Mouse (Mus musculus) CD8-positive naive resting alpha-beta T cell, adult 2 months (primary cell): ENCODE data around the gene Pear1.
"Not testable (repeated sequence)": the region's sequence is repeated elsewhere in the genome, so short reads cannot be mapped to it uniquely, and the experiment has no call there.

Source experiments
- DNase-seq, 2 experiments: peaks; one replicate each; pipeline ENCODE4 v3.0.0; 2022; ENCODE audit warnings: low read depth in 2 of 2, low spot score in 2 of 2

Pear1 gene

GRCm38 (mm10) chr3:87824206-87824605 lies at the start of gene Pear1:
Pear1 (minus strand) TSS chr3:87824306.
- not testable (repeated sequence) for DNase-seq

GRCm38 (mm10) chr3:87864111-87864510 lies 40.0 kb upstream of the Pear1 start:
- DNase-seq: not testable (repeated sequence)

DNA sequence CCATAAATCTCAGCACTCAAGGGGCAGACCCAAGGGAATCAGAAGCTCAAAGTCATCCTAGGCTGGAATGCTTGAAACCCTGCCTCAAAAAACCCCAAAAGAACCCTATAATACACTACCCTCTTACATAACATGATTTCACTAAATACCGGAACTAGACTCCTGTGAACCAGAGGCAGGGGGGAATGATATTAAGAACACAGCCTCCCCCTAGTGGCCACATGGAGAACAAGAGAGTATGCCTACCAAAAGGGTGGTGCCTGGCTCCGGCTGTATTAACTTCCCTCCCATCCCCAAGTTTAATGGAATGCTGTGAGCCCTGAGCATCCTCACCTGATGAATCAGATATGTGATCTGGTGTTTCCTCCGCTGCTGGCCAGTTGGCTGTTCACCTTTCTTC lies 35.7 kb upstream of the Pear1 start:
- DNase-seq: peak; percentile 60 to 69

- no peak for DNase-seq
These were observed 33.6 kb upstream of the Pear1 start for GRCm38 (mm10) chr3:87857666-87858065.

DNA sequence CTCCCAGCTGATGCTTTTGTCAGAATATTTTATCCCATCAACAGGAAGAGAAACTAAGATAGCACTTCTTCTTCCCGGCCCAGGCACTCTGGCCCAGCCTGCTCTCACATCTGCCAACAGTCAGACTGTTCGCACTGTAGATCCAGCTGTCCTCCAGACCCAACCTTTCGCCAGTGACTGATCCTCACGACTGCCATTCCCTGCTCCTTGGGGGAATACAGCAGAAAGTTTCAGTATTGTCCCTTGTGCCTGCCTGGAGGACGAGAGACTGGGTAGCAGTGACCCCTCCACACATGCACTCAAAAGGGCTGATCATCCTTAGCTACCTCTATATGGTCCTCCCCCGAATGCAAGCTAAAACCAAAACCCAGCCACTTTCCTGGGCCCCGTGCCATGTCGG lies 31.8 kb upstream of the Pear1 start:
- no peak for DNase-seq

- no peak for DNase-seq
These were observed 30.9 kb upstream of the Pear1 start for GRCm38 (mm10) chr3:87854795-87855568.

GRCm38 (mm10) chr3:87849117-87849516 lies 25.0 kb upstream of the Pear1 start:
- no peak for DNase-seq

DNA sequence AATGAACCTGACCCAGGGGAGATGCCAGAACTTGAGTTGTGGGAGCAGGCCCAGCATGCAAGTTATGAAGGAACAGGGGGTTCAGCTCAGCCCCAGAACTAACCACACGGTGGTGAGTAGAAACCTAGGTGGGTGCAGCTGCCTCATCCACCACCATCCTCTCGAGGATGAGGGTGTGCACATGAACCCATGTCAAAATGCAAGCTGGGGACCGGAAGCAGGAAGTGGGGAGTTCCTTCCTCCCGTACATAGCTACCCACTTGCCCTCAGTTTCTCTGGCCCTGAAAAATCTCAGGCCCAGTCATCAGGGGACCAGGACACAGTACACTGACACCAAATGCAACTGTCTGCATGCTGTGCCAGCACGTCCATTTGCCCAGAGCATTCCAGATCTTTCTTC lies 23.6 kb upstream of the Pear1 start:
- peak; percentile 48 to 60 for DNase-seq

DNA sequence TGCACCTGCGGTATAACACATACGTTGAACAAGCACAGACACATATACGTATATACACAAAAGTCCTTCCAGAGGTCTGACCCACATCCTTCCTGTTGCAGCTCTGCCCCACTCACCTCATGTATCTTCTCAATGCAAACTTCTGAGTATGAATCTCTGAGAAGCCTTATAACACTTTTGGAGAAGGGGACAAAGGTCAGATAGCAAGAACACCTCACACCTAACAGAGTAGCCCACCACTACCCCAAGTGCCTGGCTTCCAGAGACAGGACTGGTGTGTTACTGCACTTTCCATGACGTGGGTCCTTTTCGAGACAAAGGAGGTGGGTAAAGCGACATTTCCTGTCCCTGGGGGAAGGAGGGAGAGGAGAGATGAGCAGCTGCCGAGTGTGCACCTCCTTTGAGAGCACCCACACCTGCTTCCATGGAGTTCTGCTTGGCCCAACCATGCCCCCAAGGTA lies 22.6 kb upstream of the Pear1 start, which contains the start of gene Sh2d2a:
Gene Sh2d2a, plus strand, starts transcription at position 106 of the 461 bp plus-strand sequence.
- DNase-seq: peak; percentile 77 to 80

GRCm38 (mm10) chr3:87846186-87846585 lies 22.1 kb upstream of the Pear1 start:
- peak in 1 of 2 experiments; percentile 23 for DNase-seq

DNA sequence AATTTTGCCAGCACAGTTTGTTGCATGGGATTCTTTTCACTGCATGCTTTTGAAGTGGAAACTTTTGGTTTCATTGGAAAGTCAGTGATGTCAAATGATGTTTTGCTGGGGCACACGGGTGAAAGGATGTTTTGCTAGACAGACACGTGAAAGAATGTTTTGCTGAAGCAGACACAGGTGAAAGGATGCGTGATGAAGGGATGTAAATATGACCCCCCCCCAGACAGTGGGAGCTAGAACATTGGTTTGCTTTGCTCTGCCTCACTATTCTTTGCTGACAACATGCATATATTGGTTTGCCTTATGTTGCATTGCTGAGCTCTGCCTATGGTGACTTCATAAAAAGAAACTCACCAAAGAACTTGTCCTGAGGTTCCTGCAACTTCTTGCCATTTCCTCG lies 20.9 kb upstream of the Pear1 start:
- DNase-seq: no peak

DNA sequence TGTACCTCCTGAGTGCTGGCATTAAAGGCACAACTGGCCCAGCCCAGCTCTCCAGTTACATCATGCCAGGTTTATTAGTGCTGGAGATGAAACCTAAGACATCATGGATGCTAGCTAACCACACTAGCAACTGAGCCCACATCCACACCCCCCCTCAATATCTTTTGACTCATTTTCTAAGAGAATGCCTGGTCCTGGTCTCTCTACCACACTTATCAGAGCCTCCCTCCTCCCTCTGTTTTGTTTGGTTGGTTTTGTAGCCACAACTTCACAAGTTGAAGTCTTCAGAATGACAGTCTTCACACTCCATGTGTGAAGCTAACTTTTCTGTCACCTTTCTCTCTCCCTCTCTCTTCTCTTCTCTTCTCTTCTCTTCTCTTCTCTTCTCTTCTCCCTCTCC lies 16.8 kb upstream of the Pear1 start:
- DNase-seq: no peak

GRCm38 (mm10) chr3:87838622-87839021 lies 14.5 kb upstream of the Pear1 start:
- peak; percentile 79 to 81 for DNase-seq

DNA sequence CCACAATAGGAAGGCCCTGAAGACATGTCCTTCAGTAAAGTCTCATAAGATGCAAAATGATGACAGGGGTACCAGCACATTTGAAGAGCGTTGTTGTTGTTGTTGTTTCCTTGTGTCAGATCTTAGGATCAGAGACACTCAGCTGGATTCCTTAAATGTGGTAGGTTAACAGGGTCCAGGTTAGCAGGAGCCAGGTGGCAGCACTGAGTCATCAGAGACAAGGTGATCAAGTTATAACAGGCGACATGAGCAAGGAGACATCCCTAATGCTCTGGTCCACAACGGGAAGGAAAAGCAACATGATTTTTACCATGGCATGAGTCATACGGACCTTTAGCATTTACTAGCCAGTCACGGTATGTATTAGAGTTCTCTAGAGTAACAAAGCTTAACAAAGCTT lies 9.4 kb upstream of the Pear1 start:
- DNase-seq: no peak

DNA sequence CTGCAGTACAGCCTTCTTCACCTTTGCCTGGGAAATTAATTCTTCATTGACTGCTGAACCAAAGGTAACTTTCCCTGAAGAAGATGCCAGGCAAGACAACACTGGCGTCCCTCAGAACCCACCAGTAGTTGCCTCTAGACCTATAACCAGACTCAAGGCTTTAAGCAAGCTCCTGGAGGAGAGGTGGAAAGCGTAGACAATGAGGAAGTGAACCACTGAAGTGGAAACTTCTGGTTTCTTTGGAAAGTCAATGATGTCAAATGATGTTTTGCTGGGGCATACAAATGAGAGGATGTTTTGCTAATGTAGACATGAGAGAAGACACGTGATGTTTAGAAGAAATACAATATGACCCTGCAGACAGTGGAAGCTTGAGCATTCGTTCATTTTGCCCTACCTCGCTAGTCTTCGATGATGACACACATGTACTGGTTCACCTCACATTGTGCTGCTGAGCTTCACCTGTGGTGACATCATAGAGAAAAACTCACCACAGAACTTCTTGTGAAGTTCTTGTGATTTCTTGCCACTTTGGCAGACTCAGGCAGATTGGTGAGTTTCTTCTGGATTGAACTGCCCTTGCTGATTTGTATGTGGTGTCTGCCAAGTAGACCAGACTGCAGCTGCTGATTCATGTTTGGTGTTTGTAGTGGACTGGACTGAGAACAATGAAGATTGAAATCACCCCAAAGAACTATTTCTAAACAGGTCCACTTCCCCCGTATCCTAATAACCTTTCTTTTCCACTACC lies 8.2 kb upstream of the Pear1 start:
- no peak for DNase-seq

DNA sequence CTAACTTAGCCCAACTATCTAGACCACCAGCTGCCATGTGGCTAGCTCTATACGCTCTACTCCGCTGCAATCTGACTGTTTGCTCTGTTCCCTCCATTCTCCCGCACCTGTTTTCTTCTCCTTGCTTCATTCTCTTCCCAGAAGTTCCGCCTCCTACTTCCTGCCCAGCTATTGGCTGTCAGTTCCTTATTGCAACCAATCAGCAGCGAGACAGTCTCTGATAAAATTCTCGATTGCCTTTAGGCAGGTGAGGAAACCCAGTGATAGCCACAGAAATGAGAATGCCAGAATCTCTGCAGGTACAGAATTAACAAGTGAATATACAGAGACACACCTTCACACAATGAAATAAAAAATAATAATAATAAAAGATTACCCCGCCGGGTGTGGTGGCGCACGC lies 4.9 kb upstream of the Pear1 start:
- DNase-seq: no peak

GRCm38 (mm10) chr3:87828435-87828834 lies 4.3 kb upstream of the Pear1 start:
- DNase-seq: no peak

DNA sequence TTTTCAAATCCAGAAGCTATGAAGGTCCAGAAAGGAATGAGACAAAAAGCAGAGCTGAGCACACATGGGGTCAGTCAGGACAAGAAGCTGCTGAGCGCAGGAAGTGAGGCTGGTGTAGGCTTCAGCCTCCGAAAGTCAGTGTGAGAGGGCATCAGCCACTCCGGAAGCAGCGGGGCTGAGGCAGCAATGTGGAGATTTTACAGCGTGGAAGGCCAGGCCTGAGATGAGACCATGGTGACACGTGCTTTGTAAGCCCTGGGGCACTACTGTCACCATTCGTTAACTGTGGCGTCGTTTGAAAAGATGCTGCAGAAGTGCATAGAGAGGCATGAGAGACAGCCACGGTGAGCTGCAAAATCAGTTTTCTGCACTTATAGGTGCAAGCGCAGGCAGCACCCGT lies 5.9 kb downstream of the Pear1 start:
- no peak for DNase-seq

DNA sequence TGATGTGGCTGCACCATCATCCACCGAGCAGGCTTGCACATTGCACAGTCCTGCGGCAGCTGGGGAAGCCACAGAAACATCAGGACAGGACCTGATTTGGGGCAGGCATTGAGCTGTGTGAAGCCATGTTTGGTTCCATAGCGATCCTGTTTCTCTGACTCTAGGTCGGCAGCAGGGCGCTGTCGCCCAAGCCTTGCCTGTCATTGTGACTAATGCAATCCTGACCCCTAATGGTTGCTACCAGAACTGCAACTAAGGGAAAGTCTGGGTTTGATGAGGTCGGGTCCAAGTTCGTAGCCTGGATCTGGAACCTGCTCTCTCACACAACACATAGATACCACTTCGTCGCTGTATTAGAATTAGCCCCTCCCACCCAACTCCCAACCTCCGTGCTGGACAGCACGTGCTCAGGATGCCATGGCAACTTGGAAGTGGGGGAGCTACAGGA lies 7.4 kb downstream of the Pear1 start:
- DNase-seq: peak; percentile 66 to 77

DNA sequence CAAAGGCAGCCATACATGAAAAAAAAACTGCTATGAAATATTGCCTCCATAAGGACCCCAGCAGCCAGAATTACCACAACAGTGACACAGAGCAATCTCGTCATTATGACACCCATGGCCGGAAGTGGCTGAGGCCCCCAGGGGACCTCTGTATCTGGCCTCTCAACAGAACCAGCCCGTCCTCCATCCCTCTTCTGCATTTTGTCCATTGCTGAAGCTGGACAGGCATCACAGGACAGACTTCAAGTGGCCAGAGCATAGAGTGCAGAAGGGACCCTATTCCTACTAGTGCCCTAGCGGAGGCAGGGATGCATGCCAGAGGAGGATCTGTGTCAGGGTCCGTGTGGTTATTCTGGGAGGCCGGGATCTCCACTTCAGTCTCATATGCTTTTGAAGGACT lies 7.9 kb downstream of the Pear1 start:
- DNase-seq: no peak

- DNase-seq: no peak
These were observed 11.2 kb downstream of the Pear1 start for GRCm38 (mm10) chr3:87812873-87813272.

- no peak for DNase-seq
These were observed 11.7 kb downstream of the Pear1 start for GRCm38 (mm10) chr3:87812413-87812812.
